Mouse (Mus musculus): ENCODE data around the gene Hdhd3. TPM values are rescaled to one million over a fixed set of nuclear protein-coding genes. Genes with fewer than 3 reads are reported as not detected.
A peak's percentile ranks its signal among the peaks of the same experiment; 100 is the strongest.

Hdhd3 gene
- polyA plus RNA-seq, 1 experiment from 2014 or later, result 10.9 TPM

DNA sequence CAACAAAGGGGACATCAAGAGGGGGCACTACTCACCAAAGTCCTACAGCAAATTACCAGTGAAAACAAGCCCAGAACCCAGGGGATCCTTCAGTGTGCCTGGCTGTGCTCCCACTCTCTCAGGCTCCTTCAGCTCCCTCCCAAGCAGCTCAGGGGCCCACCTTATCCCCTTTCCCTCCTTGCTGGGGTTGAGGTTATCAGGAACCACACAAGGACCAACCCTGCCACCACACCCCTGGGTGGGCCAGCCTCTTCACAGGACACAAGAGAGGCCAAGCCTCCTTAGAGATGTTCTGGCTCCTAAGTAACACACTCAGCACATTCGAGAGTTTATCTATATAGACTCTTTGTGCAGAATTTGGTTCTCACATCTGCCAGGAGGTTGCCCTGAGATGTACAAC is 13.3 kb upstream of the Hdhd3 start:
- peaks cover 36% of the 10 kb centered on the region for H3K4me1 ChIP-seq (replicated peaks; ENCODE audit: control insufficient read depth, insufficient read depth, low read length)
- H3K36me3 ChIP-seq (ENCODE audit: control insufficient read depth, insufficient read depth, low read length), result peaks cover 29% of the 10 kb centered on the region
- H3K4me2 ChIP-seq, result peak overlapping the region; percentile 77
- H3K4me3 ChIP-seq (ENCODE audit: low read depth, low read length), result peak overlapping the region; percentile 85
- WGBS, result 28% methylated on average over 1 of the region's 1 CpGs
- no peaks in the 10 kb centered on the region for H3K27me3 ChIP-seq (replicated peaks; ENCODE audit: control insufficient read depth, insufficient read depth, low read length)
- H3K27ac ChIP-seq (ENCODE audit: low read depth, low read length), result peak overlapping the region; percentile 93
- DNase-seq (ENCODE audit: low spot score), result peak; percentile 73
- no peaks in the 10 kb centered on the region for H3K9me3 ChIP-seq (ENCODE audit: control insufficient read depth, low read length)
- peak overlapping the region; percentile 93 for H3K9ac ChIP-seq (ENCODE audit: low read depth, low read length)
- peak; percentile 92 for ATAC-seq (replicated peaks; ENCODE audit: low FRiP score)

DNA sequence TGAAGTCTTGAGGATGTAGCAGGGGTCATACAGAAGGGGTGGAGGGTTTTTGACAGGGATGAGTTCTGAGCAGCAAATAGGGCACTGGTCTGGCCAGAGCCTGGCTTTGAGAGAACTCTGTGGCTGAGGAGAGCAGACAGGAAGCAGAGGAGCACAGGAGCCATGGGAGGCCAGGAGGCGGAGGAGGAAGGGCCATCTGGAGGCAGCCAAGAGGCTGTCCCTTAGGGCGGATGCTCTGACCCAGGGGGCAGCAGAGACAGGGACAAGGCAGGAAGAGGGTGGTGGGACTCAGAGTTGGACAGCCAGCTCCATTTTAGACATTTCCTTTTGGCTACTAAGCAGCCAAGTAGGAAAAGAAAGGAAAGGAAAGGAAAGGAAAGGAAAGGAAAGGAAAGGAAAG is 12.8 kb upstream of the Hdhd3 start:
- H3K4me3 ChIP-seq (ENCODE audit: low read depth, low read length), result peak overlapping the region; percentile 85
- ATAC-seq (replicated peaks; ENCODE audit: low FRiP score) (peak; percentile 19; the same call in 1 of the 2 replicates), DNase-seq (ENCODE audit: low spot score) (no peak)
- peak overlapping the region; percentile 93 for H3K27ac ChIP-seq (ENCODE audit: low read depth, low read length)
- H3K27me3 ChIP-seq (replicated peaks; ENCODE audit: control insufficient read depth, insufficient read depth, low read length), result no peaks in the 10 kb centered on the region
- H3K9me3 ChIP-seq (ENCODE audit: control insufficient read depth, low read length), result no peaks in the 10 kb centered on the region
- peak overlapping the region; percentile 77 for H3K4me2 ChIP-seq
- peaks cover 40% of the 10 kb centered on the region for H3K4me1 ChIP-seq (replicated peaks; ENCODE audit: control insufficient read depth, insufficient read depth, low read length)
- H3K36me3 ChIP-seq (ENCODE audit: control insufficient read depth, insufficient read depth, low read length), result peaks cover 34% of the 10 kb centered on the region
- WGBS, result 14% methylated on average over 2 of the region's 2 CpGs
- peak overlapping the region; percentile 93 for H3K9ac ChIP-seq (ENCODE audit: low read depth, low read length)

DNA sequence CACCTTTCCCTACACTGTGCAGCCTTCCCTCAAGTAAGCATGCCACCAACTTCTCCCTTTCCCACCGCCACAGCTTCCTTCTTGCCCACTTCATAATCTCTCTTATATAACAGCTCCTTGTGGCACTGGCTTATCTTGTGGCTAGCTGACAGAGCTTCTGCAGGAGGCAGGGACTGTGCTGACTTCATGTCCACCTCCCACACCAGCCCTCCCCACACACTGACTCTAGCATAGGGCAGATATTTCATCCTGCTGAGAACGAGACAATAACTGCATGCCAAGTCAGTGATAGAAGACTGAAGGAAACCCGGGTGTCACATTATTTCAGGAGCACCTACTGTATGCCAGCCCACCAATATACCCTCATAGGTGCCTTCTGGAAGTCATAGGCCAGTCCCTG is 12.2 kb upstream of the Hdhd3 start:
- H3K4me1 ChIP-seq (replicated peaks; ENCODE audit: control insufficient read depth, insufficient read depth, low read length), result peaks cover 40% of the 10 kb centered on the region
- H3K4me2 ChIP-seq, result peak overlapping the region; percentile 77
- peak overlapping the region; percentile 93 for H3K9ac ChIP-seq (ENCODE audit: low read depth, low read length)
- H3K36me3 ChIP-seq (ENCODE audit: control insufficient read depth, insufficient read depth, low read length), result peaks cover 40% of the 10 kb centered on the region
- ATAC-seq (replicated peaks; ENCODE audit: low FRiP score), result no peak
- H3K27ac ChIP-seq (ENCODE audit: low read depth, low read length), result peak overlapping the region; percentile 93
- H3K4me3 ChIP-seq (ENCODE audit: low read depth, low read length), result peak overlapping the region; percentile 85
- no peak for DNase-seq (ENCODE audit: low spot score)
- 36% methylated on average over 3 of the region's 3 CpGs for WGBS
- H3K9me3 ChIP-seq (ENCODE audit: control insufficient read depth, low read length), result no peaks in the 10 kb centered on the region
- H3K27me3 ChIP-seq (replicated peaks; ENCODE audit: control insufficient read depth, insufficient read depth, low read length), result no peaks in the 10 kb centered on the region

DNA sequence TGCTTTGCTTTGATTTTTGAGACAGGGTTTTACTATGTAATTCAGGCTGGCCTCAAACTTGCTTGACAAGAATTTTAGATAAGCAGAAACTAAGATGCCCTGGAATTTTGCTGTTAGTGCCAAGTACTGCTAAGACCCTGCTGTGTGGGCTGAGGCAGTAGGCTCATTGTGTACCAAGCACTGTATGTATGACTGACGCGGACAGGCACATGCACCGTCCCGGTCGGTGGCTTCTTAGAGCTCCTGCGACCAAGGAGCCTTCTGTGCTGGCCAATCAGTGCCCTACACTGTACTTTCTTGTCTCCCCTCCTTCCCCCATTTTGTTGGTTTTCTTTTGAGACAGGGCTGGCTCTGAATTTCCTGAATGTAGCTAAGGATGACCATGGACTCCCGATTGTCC is 11.7 kb upstream of the Hdhd3 start:
- peak overlapping the region; percentile 93 for H3K27ac ChIP-seq (ENCODE audit: low read depth, low read length)
- H3K27me3 ChIP-seq (replicated peaks; ENCODE audit: control insufficient read depth, insufficient read depth, low read length), result no peaks in the 10 kb centered on the region
- peak overlapping the region; percentile 93 for H3K9ac ChIP-seq (ENCODE audit: low read depth, low read length)
- peaks cover 40% of the 10 kb centered on the region for H3K4me1 ChIP-seq (replicated peaks; ENCODE audit: control insufficient read depth, insufficient read depth, low read length)
- H3K9me3 ChIP-seq (ENCODE audit: control insufficient read depth, low read length), result no peaks in the 10 kb centered on the region
- H3K36me3 ChIP-seq (ENCODE audit: control insufficient read depth, insufficient read depth, low read length), result peaks cover 45% of the 10 kb centered on the region
- peak overlapping the region; percentile 85 for H3K4me3 ChIP-seq (ENCODE audit: low read depth, low read length)
- ATAC-seq (replicated peaks; ENCODE audit: low FRiP score), result no peak
- DNase-seq (ENCODE audit: low spot score), result no peak
- peak overlapping the region; percentile 77 for H3K4me2 ChIP-seq
- WGBS, result 75% methylated on average over 7 of the region's 7 CpGs

DNA sequence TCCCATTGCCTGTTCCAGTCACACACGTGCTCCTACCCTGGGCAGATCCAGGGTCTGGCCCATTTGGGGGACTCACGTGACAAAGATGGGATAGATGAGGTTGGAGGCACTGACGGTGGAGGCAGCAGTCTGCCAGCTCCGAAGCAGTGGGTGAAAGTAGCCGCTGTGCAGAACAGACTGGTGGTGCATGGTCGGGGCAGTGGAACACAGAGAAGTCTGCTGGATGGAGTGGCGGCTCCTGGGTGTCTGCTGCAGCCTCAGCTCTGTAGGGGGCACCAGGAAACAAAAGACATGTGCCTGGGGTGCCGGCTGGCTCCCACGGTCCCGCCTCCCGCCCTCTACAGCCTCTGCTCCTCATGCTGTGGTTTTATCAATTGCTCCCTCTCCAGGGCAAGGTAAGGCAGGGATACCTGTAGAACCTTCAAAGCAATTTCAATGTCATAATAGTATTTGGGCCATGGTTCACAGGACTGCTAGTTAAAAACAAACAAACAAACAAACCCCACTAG is 10.8 kb upstream of the Hdhd3 start:
- 55% methylated on average over 11 of the region's 11 CpGs for WGBS
- H3K9ac ChIP-seq (ENCODE audit: low read depth, low read length), result peak overlapping the region; percentile 40; the same call in 1 of the 2 replicates
- H3K36me3 ChIP-seq (ENCODE audit: control insufficient read depth, insufficient read depth, low read length), result peaks cover 54% of the 10 kb centered on the region
- ATAC-seq (replicated peaks; ENCODE audit: low FRiP score) (no peak), DNase-seq (ENCODE audit: low spot score) (no peak)
- H3K27me3 ChIP-seq (replicated peaks; ENCODE audit: control insufficient read depth, insufficient read depth, low read length), result no peaks in the 10 kb centered on the region
- peak overlapping the region; percentile 77 for H3K4me2 ChIP-seq
- no peaks in the 10 kb centered on the region for H3K9me3 ChIP-seq (ENCODE audit: control insufficient read depth, low read length)
- H3K4me1 ChIP-seq (replicated peaks; ENCODE audit: control insufficient read depth, insufficient read depth, low read length), result peaks cover 40% of the 10 kb centered on the region
- H3K27ac ChIP-seq (ENCODE audit: low read depth, low read length), result peak overlapping the region; percentile 32; the same call in 1 of the 2 replicates
- H3K4me3 ChIP-seq (ENCODE audit: low read depth, low read length), result peak overlapping the region; percentile 16

DNA sequence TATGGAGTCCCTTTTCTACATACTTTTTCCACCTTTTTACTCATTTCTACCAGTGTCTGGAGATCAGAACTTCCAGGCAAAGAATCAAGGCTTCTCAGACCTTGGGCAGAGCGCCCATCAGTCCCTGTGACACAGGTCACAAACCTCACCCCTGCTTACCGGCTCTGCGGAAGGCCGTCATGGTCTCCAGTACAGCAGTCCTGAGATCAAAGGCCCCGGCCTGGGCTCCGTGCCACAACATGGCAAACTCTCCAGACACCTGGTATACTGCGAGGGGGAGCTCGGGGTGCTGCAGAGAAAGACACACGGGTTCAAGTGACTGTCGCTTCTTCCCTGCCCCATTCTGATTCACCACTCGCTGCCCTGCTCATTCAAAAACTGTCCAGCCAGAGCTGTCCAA is 6.7 kb upstream of the Hdhd3 start:
- WGBS, result 97% methylated on average over 11 of the region's 11 CpGs
- peaks cover 67% of the 10 kb centered on the region for H3K36me3 ChIP-seq (ENCODE audit: control insufficient read depth, insufficient read depth, low read length)
- no peak overlapping the region for H3K4me2 ChIP-seq

DNA sequence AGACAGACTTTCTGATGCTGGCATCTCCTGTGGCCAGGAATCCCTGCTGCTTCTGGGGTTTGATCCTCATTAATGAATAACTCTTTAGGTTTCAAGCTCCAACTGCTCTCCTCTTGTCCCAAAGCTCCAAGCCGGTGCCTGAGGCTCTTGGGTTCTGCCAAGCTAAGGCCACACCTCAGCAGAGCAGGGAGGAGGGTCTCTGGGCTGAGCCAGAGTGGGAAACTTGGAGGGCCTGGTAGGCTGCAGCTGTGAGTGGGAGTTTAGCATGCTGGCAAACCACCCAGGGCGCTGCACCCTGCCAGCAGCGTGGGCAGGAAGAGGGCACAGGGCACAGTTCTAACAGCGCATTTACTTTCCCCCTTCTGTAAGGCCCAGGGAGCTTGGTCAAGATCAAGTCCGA is 5.6 kb upstream of the Hdhd3 start:
- H3K4me3 ChIP-seq (ENCODE audit: low read depth, low read length), result no peak overlapping the region
- H3K4me1 ChIP-seq (replicated peaks; ENCODE audit: control insufficient read depth, insufficient read depth, low read length), result peaks cover 14% of the 10 kb centered on the region
- H3K36me3 ChIP-seq (ENCODE audit: control insufficient read depth, insufficient read depth, low read length), result peaks cover 62% of the 10 kb centered on the region
- no peaks in the 10 kb centered on the region for H3K27me3 ChIP-seq (replicated peaks; ENCODE audit: control insufficient read depth, insufficient read depth, low read length)
- H3K9me3 ChIP-seq (ENCODE audit: control insufficient read depth, low read length), result no peaks in the 10 kb centered on the region
- no peak for DNase-seq (ENCODE audit: low spot score)
- H3K4me2 ChIP-seq, result no peak overlapping the region
- ATAC-seq (replicated peaks; ENCODE audit: low FRiP score), result no peak
- 93% methylated on average over 5 of the region's 5 CpGs for WGBS
- no peak overlapping the region for H3K27ac ChIP-seq (ENCODE audit: low read depth, low read length)
- H3K9ac ChIP-seq (ENCODE audit: low read depth, low read length), result no peak overlapping the region

More for the DNA sequence above, 6.7 kb upstream of the Hdhd3 start:
- H3K4me1 ChIP-seq (replicated peaks; ENCODE audit: control insufficient read depth, insufficient read depth, low read length), result peaks cover 14% of the 10 kb centered on the region
- no peaks in the 10 kb centered on the region for H3K9me3 ChIP-seq (ENCODE audit: control insufficient read depth, low read length)
- no peak overlapping the region for H3K9ac ChIP-seq (ENCODE audit: low read depth, low read length)
- H3K4me3 ChIP-seq (ENCODE audit: low read depth, low read length), result no peak overlapping the region
- DNase-seq (ENCODE audit: low spot score) (no peak), ATAC-seq (replicated peaks; ENCODE audit: low FRiP score) (no peak)
- H3K27ac ChIP-seq (ENCODE audit: low read depth, low read length), result no peak overlapping the region
- H3K27me3 ChIP-seq (replicated peaks; ENCODE audit: control insufficient read depth, insufficient read depth, low read length), result no peaks in the 10 kb centered on the region

DNA sequence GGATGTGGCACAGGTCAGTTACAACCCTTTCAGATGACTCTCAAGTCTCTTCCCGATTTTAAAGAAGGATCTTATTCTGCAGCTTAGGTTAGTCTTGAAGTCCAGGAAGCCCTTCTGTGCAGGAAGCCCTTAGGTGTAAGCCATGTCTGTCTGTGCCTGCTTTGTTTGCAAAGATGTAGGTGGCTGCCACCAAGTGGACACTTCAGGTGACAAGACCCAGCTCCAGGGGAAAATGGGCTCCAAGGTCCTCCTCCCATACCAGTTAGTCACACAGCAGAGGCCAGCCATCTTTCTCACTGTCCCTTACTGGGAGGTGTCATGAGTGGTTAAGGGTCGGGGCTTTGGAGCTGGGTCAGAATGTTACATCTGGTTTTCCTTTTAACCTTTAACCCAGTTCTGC is 3.5 kb upstream of the Hdhd3 start:
- Histone ChIP-seq H3K9ac (ENCODE audit: low read depth, low read length) (no peak overlapping the region), H3K27ac (ENCODE audit: low read depth, low read length) (no peak overlapping the region), H3K27me3 (replicated peaks; ENCODE audit: control insufficient read depth, insufficient read depth, low read length) (no peaks in the 10 kb centered on the region), H3K4me3 (ENCODE audit: low read depth, low read length) (no peak overlapping the region), H3K4me1 (replicated peaks; ENCODE audit: control insufficient read depth, insufficient read depth, low read length) (peaks cover 12% of the 10 kb centered on the region), H3K4me2 (no peak overlapping the region), H3K9me3 (ENCODE audit: control insufficient read depth, low read length) (no peaks in the 10 kb centered on the region), H3K36me3 (ENCODE audit: control insufficient read depth, insufficient read depth, low read length) (peaks cover 42% of the 10 kb centered on the region)
- WGBS, result 56% methylated on average over 2 of the region's 2 CpGs
- ATAC-seq (replicated peaks; ENCODE audit: low FRiP score) (peak; percentile 33), DNase-seq (ENCODE audit: low spot score) (no peak)

DNA sequence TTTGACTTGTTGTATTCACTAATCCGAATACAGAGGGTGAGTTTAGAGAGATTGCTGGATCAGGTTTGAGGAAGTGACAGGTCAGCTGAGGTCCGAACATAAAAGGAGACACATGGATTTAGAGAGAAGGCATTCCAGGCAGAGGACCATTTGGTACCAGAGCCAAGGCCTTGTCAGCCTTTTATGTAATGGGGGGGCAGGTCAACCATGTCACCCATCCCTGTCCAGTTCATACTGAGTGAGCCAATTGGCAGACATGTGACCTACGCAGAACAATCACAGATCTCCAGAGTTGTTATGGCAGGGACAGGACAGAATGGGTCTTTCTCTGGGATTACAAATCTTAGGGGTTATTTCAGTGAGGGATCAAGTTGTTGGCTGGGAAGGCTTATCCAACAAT is 2.7 kb upstream of the Hdhd3 start:
- Histone ChIP-seq H3K27ac (ENCODE audit: low read depth, low read length) (no peak overlapping the region), H3K36me3 (ENCODE audit: control insufficient read depth, insufficient read depth, low read length) (peaks cover 34% of the 10 kb centered on the region), H3K4me1 (replicated peaks; ENCODE audit: control insufficient read depth, insufficient read depth, low read length) (peaks cover 9% of the 10 kb centered on the region), H3K4me2 (no peak overlapping the region), H3K9me3 (ENCODE audit: control insufficient read depth, low read length) (no peaks in the 10 kb centered on the region), H3K27me3 (replicated peaks; ENCODE audit: control insufficient read depth, insufficient read depth, low read length) (no peaks in the 10 kb centered on the region), H3K4me3 (ENCODE audit: low read depth, low read length) (no peak overlapping the region), H3K9ac (ENCODE audit: low read depth, low read length) (no peak overlapping the region)
- ATAC-seq (replicated peaks; ENCODE audit: low FRiP score) (no peak), DNase-seq (ENCODE audit: low spot score) (no peak)
- WGBS, result 88% methylated on average over 3 of the region's 3 CpGs

Data from liver, embryonic 11.5 days (tissue).